Mouse (Mus musculus) forebrain, embryonic 13.5 days (tissue): ENCODE data around the gene Cox4i2. TPM values are rescaled to one million over a fixed set of nuclear protein-coding genes. Genes with fewer than 3 reads are reported as not detected.

ENCODE experiments used
- ATAC-seq: fragments of 200-750 bp; cut with Nextera tagmentation; 2 replicates; pipeline ENCODE4 v1.8.0; 2017
- H3K27ac ChIP-seq: fragments of 300-500 bp; sonication (generic); 2 replicates; pipeline ENCODE4 v1.5.1; 2015; ENCODE audit warnings: inconsistent platforms, mild to moderate bottlenecking, moderate library complexity
- H3K27me3 ChIP-seq: fragments of 300-500 bp; sonication (generic); 2 replicates; pipeline ENCODE4 v1.6.1; 2015; ENCODE audit warnings: mild to moderate bottlenecking, inconsistent platforms
- H3K36me3 ChIP-seq: fragments of 300-500 bp; sonication (generic); 2 replicates; pipeline ENCODE4 v1.6.1; 2015; ENCODE audit warnings: mild to moderate bottlenecking, inconsistent platforms; ENCODE audit not compliant: poor library complexity, severe bottlenecking
- H3K4me1 ChIP-seq: fragments of 300-500 bp; sonication (generic); 2 replicates; pipeline ENCODE4 v1.6.1; 2015; ENCODE audit warnings: inconsistent platforms
- H3K4me2 ChIP-seq: fragments of 300-500 bp; sonication (generic); 2 replicates; pipeline ENCODE4 v1.6.1; 2015; ENCODE audit warnings: inconsistent platforms, mild to moderate bottlenecking, moderate library complexity
- H3K4me3 ChIP-seq: fragments of 300-500 bp; sonication (generic); 2 replicates; pipeline ENCODE4 v1.5.1; 2015; ENCODE audit warnings: mild to moderate bottlenecking, inconsistent platforms
- H3K9ac ChIP-seq: fragments of 300-500 bp; sonication (generic); 2 replicates; pipeline ENCODE4 v1.6.1; 2015; ENCODE audit warnings: mild to moderate bottlenecking, inconsistent platforms
- H3K9me3 ChIP-seq: fragments of 300-500 bp; sonication (generic); replicated peaks from 2 replicates; pipeline ENCODE4 v1.6.1; 2016; ENCODE audit warnings: inconsistent platforms
- WGBS: fragments of 180-500 bp; shearing (Covaris S2); methylation state at CpG from one replicate; pipeline ENCODE4 v1.1.7; 2015; 5-methylcytosine and 5-hydroxymethylcytosine counted together
- polyA plus RNA-seq: library from polyadenylated mRNA; unstranded; fragments of >200 nt; fragmentation: Nextera tagmentation; extraction: Ambion mirVana; gene quantifications from 2 replicates; pipeline ENCODE4 v1.2.1, GENCODE M21; 2015

Gene Cox4i2
- polyA plus RNA-seq, 1 experiment from 2014 or later, result 4.4 TPM

- no peaks in the 10 kb centered on the region for H3K9me3 ChIP-seq
- no peak overlapping the region for H3K4me3 ChIP-seq
- no peak overlapping the region for H3K9ac ChIP-seq
- no peak overlapping the region for H3K27ac ChIP-seq
- peaks cover 13% of the 10 kb centered on the region for H3K4me1 ChIP-seq
- WGBS, result 85% methylated on average over 4 of the region's 4 CpGs
- no peak for ATAC-seq
- peaks cover 15% of the 10 kb centered on the region for H3K36me3 ChIP-seq
- H3K27me3 ChIP-seq, result no peaks in the 10 kb centered on the region
- H3K4me2 ChIP-seq, result no peak overlapping the region
Observed at GRCm38 (mm10) chr2:152789591-152789999, 35.6 kb downstream of the Cox4i2 start.

- H3K27me3 ChIP-seq, result no peaks in the 10 kb centered on the region
- H3K27ac ChIP-seq, result no peak overlapping the region
- no peak overlapping the region for H3K9ac ChIP-seq
- H3K4me2 ChIP-seq, result no peak overlapping the region
- H3K4me1 ChIP-seq, result peaks cover 13% of the 10 kb centered on the region
- H3K4me3 ChIP-seq, result no peak overlapping the region
- H3K36me3 ChIP-seq, result peaks cover 7% of the 10 kb centered on the region
- H3K9me3 ChIP-seq, result no peaks in the 10 kb centered on the region
- WGBS, result 82% methylated on average over 2 of the region's 2 CpGs
- ATAC-seq, result no peak
Observed at GRCm38 (mm10) chr2:152792461-152792860, 38.5 kb downstream of the Cox4i2 start.

GRCm38 (mm10) chr2:152793381-152793780 is 39.4 kb downstream of the Cox4i2 start:
- Histone ChIP-seq H3K4me2 (no peak overlapping the region), H3K27me3 (no peaks in the 10 kb centered on the region), H3K36me3 (peaks cover 7% of the 10 kb centered on the region), H3K4me1 (peaks cover 13% of the 10 kb centered on the region), H3K9ac (no peak overlapping the region), H3K4me3 (no peak overlapping the region), H3K9me3 (no peaks in the 10 kb centered on the region), H3K27ac (no peak overlapping the region)
- WGBS, result 90% methylated on average over 5 of the region's 5 CpGs
- no peak for ATAC-seq

GRCm38 (mm10) chr2:152794281-152794827 is 40.4 kb downstream of the Cox4i2 start:
- no peak for ATAC-seq
- no peak overlapping the region for H3K9ac ChIP-seq
- peaks cover 6% of the 10 kb centered on the region for H3K4me1 ChIP-seq
- H3K27ac ChIP-seq, result no peak overlapping the region
- peaks cover 7% of the 10 kb centered on the region for H3K36me3 ChIP-seq
- H3K4me2 ChIP-seq, result no peak overlapping the region
- H3K9me3 ChIP-seq, result no peaks in the 10 kb centered on the region
- WGBS, result 87% methylated on average over 9 of the region's 9 CpGs
- no peak overlapping the region for H3K4me3 ChIP-seq
- H3K27me3 ChIP-seq, result no peaks in the 10 kb centered on the region

- Histone ChIP-seq H3K27ac (no peak overlapping the region), H3K9ac (no peak overlapping the region), H3K4me1 (peaks cover 5% of the 10 kb centered on the region; the same call in 1 of the 2 replicates), H3K27me3 (no peaks in the 10 kb centered on the region), H3K4me2 (no peak overlapping the region), H3K36me3 (no peaks in the 10 kb centered on the region), H3K9me3 (no peaks in the 10 kb centered on the region), H3K4me3 (no peak overlapping the region)
- no peak for ATAC-seq
- 92% methylated on average over 1 of the region's 1 CpGs for WGBS
Observed at GRCm38 (mm10) chr2:152797589-152797988, 43.6 kb downstream of the Cox4i2 start.

- no peak for ATAC-seq
- H3K9ac ChIP-seq, result no peak overlapping the region
- no peak overlapping the region for H3K27ac ChIP-seq
- no peaks in the 10 kb centered on the region for H3K36me3 ChIP-seq
- no peak overlapping the region for H3K4me3 ChIP-seq
- WGBS, result 78% methylated on average over 7 of the region's 7 CpGs
- H3K27me3 ChIP-seq, result no peaks in the 10 kb centered on the region
- peaks cover 15% of the 10 kb centered on the region for H3K4me1 ChIP-seq
- no peaks in the 10 kb centered on the region for H3K9me3 ChIP-seq
- no peak overlapping the region for H3K4me2 ChIP-seq
Observed at GRCm38 (mm10) chr2:152799954-152800761, 46.2 kb downstream of the Cox4i2 start.

- H3K9ac ChIP-seq, result no peak overlapping the region
- H3K9me3 ChIP-seq, result no peaks in the 10 kb centered on the region
- ATAC-seq, result no peak
- no peak overlapping the region for H3K27ac ChIP-seq
- H3K4me2 ChIP-seq, result no peak overlapping the region
- H3K4me1 ChIP-seq, result peaks cover 21% of the 10 kb centered on the region
- H3K4me3 ChIP-seq, result no peak overlapping the region
- no peaks in the 10 kb centered on the region for H3K27me3 ChIP-seq
- no peaks in the 10 kb centered on the region for H3K36me3 ChIP-seq
Observed at GRCm38 (mm10) chr2:152800762-152801113, 46.8 kb downstream of the Cox4i2 start.

- H3K4me1 ChIP-seq, result peaks cover 25% of the 10 kb centered on the region
- no peak overlapping the region for H3K9ac ChIP-seq
- H3K9me3 ChIP-seq, result no peaks in the 10 kb centered on the region
- no peak overlapping the region for H3K27ac ChIP-seq
- ATAC-seq, result no peak
- no peak overlapping the region for H3K4me3 ChIP-seq
- no peaks in the 10 kb centered on the region for H3K27me3 ChIP-seq
- H3K4me2 ChIP-seq, result no peak overlapping the region
- WGBS, result 92% methylated on average over 10 of the region's 10 CpGs
- H3K36me3 ChIP-seq, result 0 out of 2 replicates have a peak, but pooled peaks cover 3% of the 10 kb centered on the region
Observed at GRCm38 (mm10) chr2:152802303-152802702, 48.3 kb downstream of the Cox4i2 start.

- Histone ChIP-seq H3K4me1 (peaks cover 25% of the 10 kb centered on the region), H3K27me3 (no peaks in the 10 kb centered on the region), H3K9me3 (no peaks in the 10 kb centered on the region), H3K27ac (no peak overlapping the region), H3K9ac (no peak overlapping the region), H3K4me3 (no peak overlapping the region), H3K4me2 (no peak overlapping the region), H3K36me3 (0 out of 2 replicates have a peak, but pooled peaks cover 3% of the 10 kb centered on the region)
- 82% methylated on average over 5 of the region's 5 CpGs for WGBS
- no peak for ATAC-seq
Observed at GRCm38 (mm10) chr2:152803081-152803480, 49.1 kb downstream of the Cox4i2 start.

- H3K27ac ChIP-seq, result peak overlapping the region; percentile 65
- H3K4me1 ChIP-seq, result peaks cover 25% of the 10 kb centered on the region
- H3K9me3 ChIP-seq, result no peaks in the 10 kb centered on the region
- 0 out of 2 replicates have a peak, but pooled peaks cover 3% of the 10 kb centered on the region for H3K36me3 ChIP-seq
- no peak overlapping the region for H3K9ac ChIP-seq
- H3K4me2 ChIP-seq, result no peak overlapping the region; the same call in 1 of the 2 replicates
- peak; percentile 58; the same call in 1 of the 2 replicates for ATAC-seq
- no peak overlapping the region for H3K4me3 ChIP-seq
- H3K27me3 ChIP-seq, result no peaks in the 10 kb centered on the region
- WGBS, result 6% methylated on average over 6 of the region's 6 CpGs
Observed at GRCm38 (mm10) chr2:152804408-152805110, 50.6 kb downstream of the Cox4i2 start.

GRCm38 (mm10) chr2:152805111-152805490 is 51.1 kb downstream of the Cox4i2 start:
- H3K9ac ChIP-seq, result no peak overlapping the region
- ATAC-seq, result no peak

GRCm38 (mm10) chr2:152806037-152806436 is 52.1 kb downstream of the Cox4i2 start:
- Histone ChIP-seq H3K4me1 (peaks cover 25% of the 10 kb centered on the region), H3K4me2 (no peak overlapping the region), H3K27ac (no peak overlapping the region), H3K4me3 (no peak overlapping the region), H3K27me3 (no peaks in the 10 kb centered on the region), H3K36me3 (peaks cover 8% of the 10 kb centered on the region; the same call in 1 of the 2 replicates), H3K9ac (no peak overlapping the region), H3K9me3 (no peaks in the 10 kb centered on the region)
- 88% methylated on average over 2 of the region's 2 CpGs for WGBS
- no peak for ATAC-seq

More at GRCm38 (mm10) chr2:152805111-152805490, 51.1 kb downstream of the Cox4i2 start:
- Histone ChIP-seq H3K27ac (peak overlapping the region; percentile 65), H3K27me3 (no peaks in the 10 kb centered on the region), H3K4me2 (no peak overlapping the region), H3K9me3 (no peaks in the 10 kb centered on the region), H3K4me3 (no peak overlapping the region), H3K4me1 (peaks cover 25% of the 10 kb centered on the region), H3K36me3 (peaks cover 6% of the 10 kb centered on the region; the same call in 1 of the 2 replicates)
- 43% methylated on average over 5 of the region's 5 CpGs for WGBS
